Mouse (Mus musculus): ENCODE measurements around the gene Xndc1. TPM values are rescaled to one million over a fixed set of nuclear protein-coding genes. Genes with fewer than 3 reads are reported as not detected.

The Xndc1 gene
- polyA plus RNA-seq, 1 experiment from 2014 or later = 20.4 TPM

Other genes with a start within 250 kb of the Xndc1 start
- 1.3 and 1.9 TPM in 2 replicates for gene Phox2a, start 247.2 kb upstream of the Xndc1 start, polyA plus RNA-seq (2014; fragmentation: Nextera tagmentation; extraction: Ambion mirVana)
- 32.2 and 37.7 TPM in 2 replicates for gene Inppl1, start 227.3 kb upstream of the Xndc1 start, polyA plus RNA-seq (2014; fragmentation: Nextera tagmentation; extraction: Ambion mirVana)
- 0.25 and 0.57 TPM in 2 replicates for gene Folr2, start 208.3 kb upstream of the Xndc1 start, polyA plus RNA-seq (2014; fragmentation: Nextera tagmentation; extraction: Ambion mirVana)
- 79.9 and 87.3 TPM in 2 replicates for gene Anapc15, start 201.8 kb upstream of the Xndc1 start, polyA plus RNA-seq (2014; fragmentation: Nextera tagmentation; extraction: Ambion mirVana)
- gene Folr1, start 194.7 kb upstream of the Xndc1 start, polyA plus RNA-seq (2014; fragmentation: Nextera tagmentation; extraction: Ambion mirVana) = 0.49 and 0.91 TPM in 2 replicates
- 134 and 144 TPM in 2 replicates for gene Lamtor1, start 159.6 kb upstream of the Xndc1 start, polyA plus RNA-seq (2014; fragmentation: Nextera tagmentation; extraction: Ambion mirVana)
- gene Tomt, start 159.2 kb upstream of the Xndc1 start, polyA plus RNA-seq (2014; fragmentation: Nextera tagmentation; extraction: Ambion mirVana) = 0.53 and 1.0 TPM in 2 replicates
- gene Lrrc51, start 131.6 kb upstream of the Xndc1 start, polyA plus RNA-seq (2014; fragmentation: Nextera tagmentation; extraction: Ambion mirVana) = 7.9 and 8.8 TPM in 2 replicates
- 89.9 and 102 TPM in 2 replicates for gene Numa1, start 131.4 kb upstream of the Xndc1 start, polyA plus RNA-seq (2014; fragmentation: Nextera tagmentation; extraction: Ambion mirVana)
- 3.4 TPM in 2 replicates for gene Il18bp, start 46.8 kb upstream of the Xndc1 start, polyA plus RNA-seq (2014; fragmentation: Nextera tagmentation; extraction: Ambion mirVana)
- gene Rnf121, start within 50 bp of the Xndc1 start, polyA plus RNA-seq (2014; fragmentation: Nextera tagmentation; extraction: Ambion mirVana) = 28.6 and 28.8 TPM in 2 replicates
- gene Xntrpc, start 202 bp downstream of the Xndc1 start, polyA plus RNA-seq (2014; fragmentation: Nextera tagmentation; extraction: Ambion mirVana) = 1.7 and 2.1 TPM in 2 replicates
- gene Trpc2, start 17.6 kb downstream of the Xndc1 start, polyA plus RNA-seq (2014; fragmentation: Nextera tagmentation; extraction: Ambion mirVana) = not detected in 2 replicates
- gene Art1, start 36.2 kb downstream of the Xndc1 start, polyA plus RNA-seq (2014; fragmentation: Nextera tagmentation; extraction: Ambion mirVana) = 4.8 and 5.0 TPM in 2 replicates
- 3.8 and 4.7 TPM in 2 replicates for gene Art5, start 44.0 kb downstream of the Xndc1 start, polyA plus RNA-seq (2014; fragmentation: Nextera tagmentation; extraction: Ambion mirVana)
- gene Chrna10, start 51.3 kb downstream of the Xndc1 start, polyA plus RNA-seq (2014; fragmentation: Nextera tagmentation; extraction: Ambion mirVana) = not detected in 2 replicates
- gene Nup98, start 144.7 kb downstream of the Xndc1 start, polyA plus RNA-seq (2014; fragmentation: Nextera tagmentation; extraction: Ambion mirVana) = 44.5 and 45.9 TPM in 2 replicates
- gene Pgap2, start 144.7 kb downstream of the Xndc1 start, polyA plus RNA-seq (2014; fragmentation: Nextera tagmentation; extraction: Ambion mirVana) = 48.9 and 50.6 TPM in 2 replicates
- 35.1 and 38.8 TPM in 2 replicates for gene Rhog, start 190.5 kb downstream of the Xndc1 start, polyA plus RNA-seq (2014; fragmentation: Nextera tagmentation; extraction: Ambion mirVana)
- 11.0 and 11.2 TPM in 2 replicates for gene Stim1, start 202.3 kb downstream of the Xndc1 start, polyA plus RNA-seq (2014; fragmentation: Nextera tagmentation; extraction: Ambion mirVana)

All from neural tube, embryonic 11.5 days (tissue).